Mouse (Mus musculus) CD8-positive naive resting alpha-beta T cell, adult 57 days (primary cell): ENCODE measurements around the gene Gm49345. TPM values are rescaled to one million over a fixed set of nuclear protein-coding genes. Genes with fewer than 3 reads are reported as not detected.

Source experiments
- total RNA-seq: library from RNA; stranded (reverse); gene quantifications from one replicate; pipeline ENCODE4 v1.2.4, GENCODE M21; 2023

The Gm49345 gene
- not detected for total RNA-seq

GRCm38 (mm10) chr13:67637294-67638007 is at the start of gene Gm49345, which contains the start of gene Zfp729a:
Gene Gm49345 (minus strand): TSS chr13:67637769.
Gene Zfp729a (minus strand): TSS chr13:67637791.

DNA sequence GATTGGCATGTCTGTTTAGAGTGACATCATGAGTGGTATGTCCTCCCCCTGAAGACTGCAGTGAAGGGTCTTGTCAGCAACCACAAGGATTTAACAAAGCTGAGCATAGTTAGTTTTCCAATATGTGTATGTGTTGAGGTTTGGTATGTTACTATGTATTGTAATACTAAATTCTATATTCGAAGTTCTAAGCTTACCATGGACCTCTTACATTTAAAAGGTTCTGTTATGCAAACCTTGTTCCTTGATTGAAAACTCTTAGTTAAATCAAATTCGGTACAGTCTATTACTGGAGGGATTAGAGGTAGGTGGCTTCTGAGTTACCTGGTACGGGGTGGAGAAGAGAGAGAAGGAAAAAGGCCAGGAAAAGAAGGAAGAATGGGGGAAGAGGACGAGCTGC is 49.4 kb upstream of the Gm49345 start, which contains the start of gene Zfp738:
Gene Zfp738, minus strand, starts transcription at position 101 of the 400 bp plus-strand sequence.

DNA sequence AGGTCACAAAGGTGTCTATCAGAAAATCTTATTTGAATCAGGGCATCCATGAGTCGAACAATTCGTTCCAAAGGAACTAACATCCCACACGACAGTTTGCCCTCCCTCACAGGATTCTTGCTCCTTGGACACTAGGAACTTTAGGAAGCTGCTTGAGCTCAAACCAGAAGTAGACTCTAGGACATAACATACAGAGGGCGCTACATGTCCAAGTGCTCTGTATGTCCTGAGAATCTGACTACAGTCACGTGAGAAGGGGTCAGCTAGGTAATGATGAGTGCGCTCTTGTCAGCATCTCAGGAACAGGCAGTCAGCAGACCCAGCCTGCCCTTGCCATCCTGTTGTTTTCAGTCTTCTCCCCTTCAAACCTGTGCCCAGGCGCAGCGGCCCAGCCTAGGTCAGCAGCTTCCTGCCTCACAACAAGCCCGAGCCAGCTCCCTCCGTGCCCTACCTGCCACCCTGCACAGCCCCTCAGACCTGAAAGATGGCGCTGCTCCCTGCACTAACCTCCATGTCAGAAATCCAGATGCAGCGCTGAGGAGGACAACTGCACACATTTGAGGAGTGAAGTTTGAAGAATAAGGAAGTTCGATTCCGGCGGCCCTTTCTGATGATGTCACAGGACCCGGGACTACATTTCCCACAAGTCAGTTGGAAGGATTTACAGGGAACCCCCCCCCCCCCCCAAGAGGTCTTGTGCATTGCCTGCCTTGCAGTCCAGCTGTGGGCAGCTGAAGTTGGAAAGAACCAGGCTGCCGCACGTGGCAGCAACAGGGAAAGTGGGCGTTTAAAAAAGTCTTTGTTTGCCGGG is 28.3 kb downstream of the Gm49345 start, which contains the start of gene Zfp729b:
Gene Zfp729b, minus strand, starts transcription at position 642 of the 811 bp plus-strand sequence.

DNA sequence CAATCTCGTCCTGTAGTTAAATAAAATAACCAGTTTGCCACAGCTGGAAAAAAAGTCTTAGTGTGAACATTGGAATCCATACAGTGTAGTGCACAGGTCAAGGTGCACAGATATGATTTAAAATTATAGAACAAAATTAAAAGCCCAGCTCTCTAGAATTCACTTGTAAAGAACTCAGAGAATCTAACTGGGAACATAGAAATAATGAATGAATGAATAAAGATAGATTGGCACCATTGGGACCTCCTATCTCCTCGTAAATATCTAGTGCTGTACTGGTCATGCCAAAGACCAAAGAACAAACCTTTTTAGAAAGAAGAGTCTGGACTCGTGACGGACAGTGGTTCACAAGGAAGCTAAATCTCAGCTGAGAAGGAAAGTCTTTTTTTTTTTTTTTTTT is 83.8 kb downstream of the Gm49345 start, which contains the start of gene Zfp748:
Gene Zfp748, minus strand, starts transcription at position 101 of the 400 bp plus-strand sequence.

Other genes with a start within 250 kb of the Gm49345 start
- gene Zfp429, start 237.9 kb downstream of the Gm49345 start, total RNA-seq, result 19.0 TPM
- 3.3 TPM for gene Zfp459, start 216.4 kb downstream of the Gm49345 start, total RNA-seq
- gene Zfp874a, start 186.1 kb downstream of the Gm49345 start, total RNA-seq, result 14.4 TPM
- 25.2 TPM for gene Zfp874b, start 153.5 kb downstream of the Gm49345 start, total RNA-seq
- 13.9 TPM for gene Zfp58, start 137.2 kb downstream of the Gm49345 start, total RNA-seq
- not detected for gene Gm26965, start 111.6 kb downstream of the Gm49345 start, total RNA-seq
- 21.2 TPM for gene Zfp87, start 111.6 kb downstream of the Gm49345 start, total RNA-seq
- gene Zfp748, start 83.9 kb downstream of the Gm49345 start, total RNA-seq, result 12.6 TPM
- 19.2 TPM for gene Zfp729b, start 28.1 kb downstream of the Gm49345 start, total RNA-seq
- gene Zfp729a, start within 50 bp of the Gm49345 start, total RNA-seq, result 10.6 TPM
- 7.9 TPM for gene Zfp738, start 49.3 kb upstream of the Gm49345 start, total RNA-seq
- 14.4 TPM for gene Zfp65, start 91.4 kb upstream of the Gm49345 start, total RNA-seq
- gene Zfp85, start 117.5 kb upstream of the Gm49345 start, total RNA-seq, result 5.2 TPM
- 1.5 TPM for gene Zfp493, start 141.9 kb upstream of the Gm49345 start, total RNA-seq
- 1.6 TPM for gene Zfp273, start 176.0 kb upstream of the Gm49345 start, total RNA-seq
- not detected for gene Gm10037, start 193.3 kb upstream of the Gm49345 start, total RNA-seq
- gene BC048507, start 225.6 kb upstream of the Gm49345 start, total RNA-seq, result not detected